Mouse (Mus musculus) effector memory CD4-positive, alpha-beta T cell, adult 7 months (primary cell): Measurements from ENCODE around the gene Arntl. TPM values are rescaled to one million over a fixed set of nuclear protein-coding genes. Genes with fewer than 3 reads are reported as not detected.

ENCODE experiments used
- polyA plus RNA-seq: library from polyadenylated mRNA; unstranded; fragments of 100-300 nt; shearing (Covaris generic); gene quantifications from one replicate; pipeline ENCODE4 v1.2.1, GENCODE M21; 2017

Gene Arntl
- 61.7 TPM for polyA plus RNA-seq

DNA sequence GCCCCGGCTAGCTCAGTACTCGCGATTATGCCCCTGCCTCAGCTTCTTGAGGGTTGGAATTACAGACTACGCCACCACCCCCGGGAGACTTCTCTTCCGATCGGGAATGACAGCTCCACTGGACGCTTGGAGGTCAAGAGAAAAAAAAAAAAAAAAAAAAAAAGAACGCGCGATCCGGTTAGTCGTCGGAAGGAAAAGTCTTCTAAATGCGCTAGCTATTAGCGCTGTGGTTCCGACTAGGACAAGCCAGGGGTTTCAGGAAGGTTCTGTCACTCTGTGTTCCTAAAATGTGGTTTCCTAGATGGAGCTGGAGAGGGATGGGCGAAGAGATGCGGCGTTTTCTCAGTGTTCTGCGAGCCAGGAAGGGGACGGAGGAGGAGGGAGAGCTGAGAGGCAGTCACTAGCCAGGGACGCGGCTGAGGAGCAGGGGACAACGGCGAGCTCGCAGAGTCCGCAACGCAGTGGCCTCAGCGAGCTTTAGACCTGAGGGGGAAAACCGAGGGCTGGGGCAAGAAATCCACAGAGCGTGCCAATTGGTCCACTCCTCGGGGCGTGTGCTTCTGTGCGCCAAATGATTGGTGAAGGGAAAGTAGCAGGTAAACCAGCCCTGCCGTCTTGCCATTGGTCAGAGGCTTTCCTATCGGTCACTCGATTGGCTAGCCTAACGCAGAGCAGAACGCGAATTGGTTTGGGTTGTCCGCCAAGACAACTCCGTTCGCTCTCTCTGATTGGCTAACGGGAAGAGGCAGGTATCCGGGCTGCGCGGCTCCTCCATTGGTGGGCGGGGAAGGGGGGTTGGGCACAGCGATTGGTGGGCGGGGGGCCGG lies at the start of gene Arntl:
TSS of gene Arntl (plus strand) at position 822 of the 827 bp plus-strand sequence.

Other genes with a start within 250 kb of the Arntl start
- 17.0 TPM for gene Btbd10, start 161.9 kb downstream of the Arntl start, polyA plus RNA-seq
- gene Pth, start 181.1 kb downstream of the Arntl start, polyA plus RNA-seq: not detected